Mouse (Mus musculus): ENCODE data around the gene Phox2b. TPM values are rescaled to one million over a fixed set of nuclear protein-coding genes. Genes with fewer than 3 reads are reported as not detected.

The Phox2b gene
- polyA plus RNA-seq, 1 experiment from 2014 or later: not detected

DNA sequence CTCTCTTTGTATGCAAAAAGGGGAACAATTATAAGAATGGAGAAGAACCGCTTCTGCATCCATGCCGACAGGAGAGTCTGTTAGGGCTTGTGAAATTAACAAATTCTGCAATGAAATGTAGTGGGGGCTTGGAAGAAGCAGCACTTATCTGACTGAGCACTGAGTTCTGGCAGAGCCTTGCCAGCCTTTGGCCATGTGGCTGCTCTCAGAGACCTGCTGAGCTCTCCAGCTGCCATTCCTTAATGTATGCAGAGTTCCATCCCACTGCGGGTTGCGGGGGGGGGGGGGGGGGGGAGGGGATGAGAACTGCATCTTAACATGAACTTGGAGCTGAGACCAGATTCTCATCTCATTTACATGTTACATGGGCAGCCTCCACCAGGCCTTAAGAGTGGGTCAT lies 38.6 kb downstream of the Phox2b start:
- Histone ChIP-seq H3K27me3 (no peaks in the 10 kb centered on the region), H3K27ac (no peak overlapping the region), H3K9me3 (no peaks in the 10 kb centered on the region), H3K4me3 (replicated peaks) (no peak overlapping the region), H3K4me1 (0 out of 2 replicates have a peak, but pooled peaks cover 5% of the 10 kb centered on the region), H3K9ac (no peak overlapping the region), H3K36me3 (replicated peaks) (no peaks in the 10 kb centered on the region), H3K4me2 (no peak overlapping the region)
- WGBS: 69% methylated on average over 2 of the region's 4 CpGs
- no peak for ATAC-seq (ENCODE audit: low FRiP score)

GRCm38 (mm10) chr5:67057803-67058202 lies 41.3 kb downstream of the Phox2b start:
- WGBS: 87% methylated on average over 6 of the region's 6 CpGs
- Histone ChIP-seq H3K9ac (no peak overlapping the region), H3K4me2 (no peak overlapping the region), H3K27me3 (no peaks in the 10 kb centered on the region), H3K27ac (no peak overlapping the region), H3K4me3 (replicated peaks) (no peak overlapping the region), H3K4me1 (0 out of 2 replicates have a peak, but pooled peaks cover 5% of the 10 kb centered on the region), H3K36me3 (replicated peaks) (no peaks in the 10 kb centered on the region), H3K9me3 (no peaks in the 10 kb centered on the region)
- no peak for ATAC-seq (ENCODE audit: low FRiP score)

- H3K36me3 ChIP-seq (replicated peaks): no peaks in the 10 kb centered on the region; the same call in 1 of the 2 replicates
- no peaks in the 10 kb centered on the region for H3K4me1 ChIP-seq
- WGBS: 16% methylated on average over 4 of the region's 4 CpGs
- peaks cover 3% of the 10 kb centered on the region; the same call in 1 of the 2 replicates for H3K27me3 ChIP-seq
- no peak overlapping the region for H3K4me2 ChIP-seq
- peak; percentile 68 for ATAC-seq (ENCODE audit: low FRiP score)
- H3K9ac ChIP-seq: no peak overlapping the region
- no peaks in the 10 kb centered on the region for H3K9me3 ChIP-seq
- no peak overlapping the region for H3K27ac ChIP-seq
- H3K4me3 ChIP-seq (replicated peaks): no peak overlapping the region
These were observed 51.1 kb downstream of the Phox2b start for GRCm38 (mm10) chr5:67048003-67048402.

Small RNA genes within 50 kb of the gene (microRNA-seq; reads per million reads assigned to microRNA genes)
- not detected for gene Gm23841

Other genes starting within 250 kb of the Phox2b start
- 107 and 113 TPM in 2 replicates for gene Tmem33, start 161.3 kb upstream of the Phox2b start, polyA plus RNA-seq (2016; fragmentation: Nextera tagmentation; extraction: Ambion mirVana)
- gene Slc30a9, start 207.7 kb upstream of the Phox2b start, polyA plus RNA-seq (2016; fragmentation: Nextera tagmentation; extraction: Ambion mirVana): 130 and 135 TPM in 2 replicates